Mouse (Mus musculus): ENCODE measurements around the gene Pkp4. TPM values are rescaled to one million over a fixed set of nuclear protein-coding genes. Genes with fewer than 3 reads are reported as not detected.

The Pkp4 gene
- total RNA-seq, 2 experiments from 2014 or later = 62.6 to 82.9 TPM

- DNase-seq (ENCODE audit: low spot score in 2 of 2) = no peak
Measured at GRCm38 (mm10) chr2:59332523-59332922, 171.9 kb downstream of the Pkp4 start.

- DNase-seq (ENCODE audit: low spot score in 2 of 2) = no peak
Measured at GRCm38 (mm10) chr2:59338501-59338900, 177.9 kb downstream of the Pkp4 start.

- no peak for DNase-seq (ENCODE audit: low spot score in 2 of 2)
Measured at GRCm38 (mm10) chr2:59338926-59339325, 178.3 kb downstream of the Pkp4 start.

GRCm38 (mm10) chr2:59339776-59340539, 179.3 kb downstream of the Pkp4 start:
- no peak for DNase-seq (ENCODE audit: low spot score in 2 of 2)

- DNase-seq (ENCODE audit: low spot score in 2 of 2) = no peak
Measured at GRCm38 (mm10) chr2:59340878-59341277, 180.2 kb downstream of the Pkp4 start.

GRCm38 (mm10) chr2:59342591-59343210, 182.1 kb downstream of the Pkp4 start:
- no peak for DNase-seq (ENCODE audit: low spot score in 2 of 2)

- no peak for DNase-seq (ENCODE audit: low spot score in 2 of 2)
Measured at GRCm38 (mm10) chr2:59343834-59344233, 183.2 kb downstream of the Pkp4 start.

- no peak for DNase-seq (ENCODE audit: low spot score in 2 of 2)
Measured at GRCm38 (mm10) chr2:59344699-59345098, 184.0 kb downstream of the Pkp4 start.

GRCm38 (mm10) chr2:59345141-59345839, 184.6 kb downstream of the Pkp4 start:
- no peak for DNase-seq (ENCODE audit: low spot score in 2 of 2)

GRCm38 (mm10) chr2:59346443-59346842, 185.8 kb downstream of the Pkp4 start:
- no peak for DNase-seq (ENCODE audit: low spot score in 2 of 2)

GRCm38 (mm10) chr2:59348585-59348984, 187.9 kb downstream of the Pkp4 start:
- no peak for DNase-seq (ENCODE audit: low spot score in 2 of 2)

- DNase-seq (ENCODE audit: low spot score in 2 of 2) = no peak
Measured at GRCm38 (mm10) chr2:59350094-59350493, 189.4 kb downstream of the Pkp4 start.

GRCm38 (mm10) chr2:59351303-59352099, 190.9 kb downstream of the Pkp4 start:
- no peak for DNase-seq (ENCODE audit: low spot score in 2 of 2)

GRCm38 (mm10) chr2:59353821-59354220, 193.2 kb downstream of the Pkp4 start:
- DNase-seq (ENCODE audit: low spot score in 2 of 2) = no peak

- DNase-seq (ENCODE audit: low spot score in 2 of 2) = no peak
Measured at GRCm38 (mm10) chr2:59355531-59356289, 195.1 kb downstream of the Pkp4 start.

GRCm38 (mm10) chr2:59359760-59360342, 199.2 kb downstream of the Pkp4 start:
- DNase-seq (ENCODE audit: low spot score in 2 of 2) = no peak

- no peak for DNase-seq (ENCODE audit: low spot score in 2 of 2)
Measured at GRCm38 (mm10) chr2:59361350-59361780, 200.7 kb downstream of the Pkp4 start.

- DNase-seq (ENCODE audit: low spot score in 2 of 2) = no peak
Measured at GRCm38 (mm10) chr2:59364156-59364842, 203.6 kb downstream of the Pkp4 start.

GRCm38 (mm10) chr2:59367191-59367590, 206.5 kb downstream of the Pkp4 start:
- DNase-seq (ENCODE audit: low spot score in 2 of 2) = no peak

GRCm38 (mm10) chr2:59373113-59373512, 212.5 kb downstream of the Pkp4 start:
- DNase-seq (ENCODE audit: low spot score in 2 of 2) = no peak

Data from adrenal gland, postnatal 4 days (tissue).